Mouse (Mus musculus) heart, postnatal 25 days (tissue): ENCODE measurements around the gene Fjx1. TPM values are rescaled to one million over a fixed set of nuclear protein-coding genes. Genes with fewer than 3 reads are reported as not detected.

ENCODE experiments used
- total RNA-seq, 2 experiments: library from RNA; stranded (reverse); gene quantifications; 2 replicates each; pipeline ENCODE4 v1.2.3; 2021

Fjx1 gene
- total RNA-seq, 2 experiments from 2014 or later: 0.60 to 0.78 TPM

Other genes with a start within 250 kb of the Fjx1 start
- gene Trim44, start 44.7 kb downstream of the Fjx1 start, total RNA-seq: 10 to 100 TPM; 24.7 to 28.2 TPM
- 1 to 10 TPM; 1.9 to 3.3 TPM for gene Pamr1, start 97.5 kb upstream of the Fjx1 start, total RNA-seq
- gene Slc1a2, start 206.2 kb upstream of the Fjx1 start, total RNA-seq: under 1 TPM; 0.05 to 0.06 TPM